Mouse (Mus musculus) gastrocnemius, adult 2 months (tissue): ENCODE measurements at regions not wholly inside any gene's neighbourhood (a gene's known extent, or its start where the extent isn't known, plus 50 kb on each side); places are given as distances from the start of the nearest gene placed in this dataset.

Experiments used
- DNase-seq: peaks from one replicate; pipeline ENCODE4 v3.0.0; 2022
- H3K27ac ChIP-seq: fragments of 200-600 bp; 2 replicates; pipeline ENCODE4 v1.8.1; 2022; ENCODE audit warnings: mild to moderate bottlenecking
- H3K4me3 ChIP-seq: fragments of 200-600 bp; 2 replicates; pipeline ENCODE4 v1.8.1; 2022; ENCODE audit warnings: mild to moderate bottlenecking, moderate library complexity
- CTCF ChIP-seq: fragments of 200-600 bp; IDR thresholded peaks from 2 replicates; pipeline ENCODE4 v1.8.1; 2022; ENCODE audit warnings: antibody characterized with exemption, mild to moderate bottlenecking, moderate library complexity
- intact Hi-C: fragments of 180-260 bp; cut with DNase I; formaldehyde crosslinking; loops from one replicate; pipeline ENCODE4 v1.15.1; 2025

DNA sequence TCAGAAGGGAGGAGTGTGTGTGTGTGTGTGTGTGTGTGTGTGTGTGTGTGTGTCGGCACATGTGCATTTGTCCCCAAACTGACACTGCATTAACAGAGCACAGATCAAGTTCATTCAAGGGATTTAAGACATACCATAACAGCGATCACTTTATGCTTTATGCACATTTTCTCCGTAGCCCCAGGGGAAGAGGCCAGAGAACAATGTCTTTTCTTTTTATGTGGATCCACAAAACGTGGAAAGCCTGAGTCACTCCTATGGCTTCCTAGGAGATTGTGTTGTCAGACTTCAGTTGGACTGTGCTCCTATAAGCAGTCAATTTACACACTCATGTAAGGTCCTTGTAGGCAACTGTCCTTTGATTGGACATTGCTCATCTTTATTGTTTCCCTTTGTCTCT is 289.4 kb upstream of the Slc35b3 start:
- Histone ChIP-seq H3K27ac (no peak overlapping the region), H3K4me3 (no peak overlapping the region)
- DNase-seq: no peak
- no peak for TF ChIP-seq CTCF
- intact Hi-C loops: no loop called here

GRCm38 (mm10) chr13:39226829-39227228 is 266.2 kb upstream of the Slc35b3 start:
- intact Hi-C loops: no loop called here
- Histone ChIP-seq H3K27ac (no peak overlapping the region), H3K4me3 (no peak overlapping the region)
- no peak for TF ChIP-seq CTCF
- no peak for DNase-seq

GRCm38 (mm10) chr13:39225651-39226050 is 265.0 kb upstream of the Slc35b3 start:
- no peak for DNase-seq
- no peak overlapping the region for H3K27ac ChIP-seq
- intact Hi-C loops: no loop called here
- H3K4me3 ChIP-seq: no peak overlapping the region
- no peak for TF ChIP-seq CTCF

GRCm38 (mm10) chr13:39211076-39211475 is 250.4 kb upstream of the Slc35b3 start:
- Histone ChIP-seq H3K27ac (no peak overlapping the region), H3K4me3 (no peak overlapping the region)
- intact Hi-C loops: no loop called here
- no peak for TF ChIP-seq CTCF
- DNase-seq: no peak

GRCm38 (mm10) chr13:39183715-39184179 is 223.1 kb upstream of the Slc35b3 start:
- no peak for DNase-seq
- H3K4me3 ChIP-seq: no peak overlapping the region
- peak; percentile 18; the same call in 1 of the 2 replicates for TF ChIP-seq CTCF
- intact Hi-C loops: no loop called here
- no peak overlapping the region for H3K27ac ChIP-seq

DNA sequence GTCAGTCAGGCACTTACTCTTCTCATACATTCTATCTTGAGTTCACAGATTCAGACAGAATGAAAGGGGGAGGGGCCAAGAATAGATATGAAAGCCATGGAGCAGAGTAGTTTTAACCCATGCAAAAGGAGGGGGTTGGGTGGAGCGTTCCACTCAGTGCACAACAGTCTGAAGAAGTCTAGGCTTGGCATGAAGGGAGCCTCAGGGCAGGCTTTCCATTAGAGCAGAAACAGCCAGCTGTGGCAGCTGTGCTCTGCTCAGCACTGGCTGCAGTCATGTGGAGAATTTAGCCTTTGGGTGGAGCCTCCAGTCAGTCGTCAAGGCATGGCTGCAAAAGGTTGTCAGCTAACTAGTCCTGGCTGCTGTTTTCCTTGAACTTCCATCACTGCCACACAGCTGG is 201.3 kb upstream of the Slc35b3 start:
- Histone ChIP-seq H3K4me3 (no peak overlapping the region), H3K27ac (no peak overlapping the region)
- DNase-seq: no peak
- no peak for TF ChIP-seq CTCF
- intact Hi-C loops: no loop called here

DNA sequence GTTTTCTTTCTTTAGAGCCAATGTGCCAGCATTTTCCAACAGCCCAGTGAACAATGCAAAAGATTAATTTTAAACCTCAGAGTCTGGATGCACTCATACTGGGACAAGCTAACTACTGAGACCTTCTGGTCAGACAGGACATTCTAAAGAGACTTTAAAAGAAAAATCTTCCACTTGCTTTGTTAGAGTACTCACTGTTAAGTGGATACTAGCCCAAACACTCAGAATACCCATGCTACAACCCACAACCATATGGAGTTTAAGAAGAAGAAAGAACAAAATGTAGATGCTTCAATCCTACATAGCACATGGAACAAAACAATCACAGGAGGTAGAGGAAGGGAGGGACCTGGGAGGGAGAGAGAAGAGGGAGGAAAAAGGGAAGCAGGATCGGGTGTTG is 167.3 kb upstream of the Slc35b3 start:
- DNase-seq: no peak
- H3K27ac ChIP-seq: no peak overlapping the region
- H3K4me3 ChIP-seq: no peak overlapping the region
- intact Hi-C loops: no loop called here
- TF ChIP-seq CTCF: no peak

GRCm38 (mm10) chr13:39092058-39092457 is 131.4 kb upstream of the Slc35b3 start:
- H3K27ac ChIP-seq: no peak overlapping the region
- intact Hi-C loops: no loop called here
- no peak for TF ChIP-seq CTCF
- no peak for DNase-seq
- no peak overlapping the region for H3K4me3 ChIP-seq

- intact Hi-C loops: no loop called here
- H3K27ac ChIP-seq: no peak overlapping the region
Observed at GRCm38 (mm10) chr13:39084544-39084943, 123.9 kb upstream of the Slc35b3 start.

DNA sequence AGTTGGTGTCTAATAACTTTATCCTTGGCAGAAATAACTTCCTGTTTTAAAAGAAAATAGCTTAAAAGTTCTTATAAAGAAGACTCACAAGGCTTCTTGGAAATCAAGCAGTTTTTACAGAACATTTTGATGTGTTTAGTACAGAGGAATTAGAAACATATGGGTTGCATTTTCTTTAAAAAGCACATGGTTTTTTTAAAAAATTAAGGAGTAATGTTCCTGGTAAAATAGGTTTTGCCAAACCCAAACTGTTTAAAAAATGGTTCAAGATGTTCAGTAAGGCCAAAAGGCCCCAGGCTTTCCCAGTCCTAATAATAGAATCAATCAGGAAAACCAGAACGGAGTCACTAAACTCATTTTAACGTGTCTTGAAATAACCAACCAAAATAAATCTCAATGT is 113.5 kb upstream of the Slc35b3 start:
- Histone ChIP-seq H3K27ac (no peak overlapping the region), H3K4me3 (no peak overlapping the region)
- TF ChIP-seq CTCF: no peak
- DNase-seq: no peak
- intact Hi-C loops: no loop called here

More at GRCm38 (mm10) chr13:39084544-39084943, 123.9 kb upstream of the Slc35b3 start:
- no peak overlapping the region for H3K4me3 ChIP-seq
- TF ChIP-seq CTCF: no peak
- no peak for DNase-seq

GRCm38 (mm10) chr13:39032263-39032662 is 71.6 kb upstream of the Slc35b3 start:
- no peak for DNase-seq
- no peak for TF ChIP-seq CTCF
- intact Hi-C loops: no loop called here
- no peak overlapping the region for H3K4me3 ChIP-seq
- H3K27ac ChIP-seq: no peak overlapping the region

DNA sequence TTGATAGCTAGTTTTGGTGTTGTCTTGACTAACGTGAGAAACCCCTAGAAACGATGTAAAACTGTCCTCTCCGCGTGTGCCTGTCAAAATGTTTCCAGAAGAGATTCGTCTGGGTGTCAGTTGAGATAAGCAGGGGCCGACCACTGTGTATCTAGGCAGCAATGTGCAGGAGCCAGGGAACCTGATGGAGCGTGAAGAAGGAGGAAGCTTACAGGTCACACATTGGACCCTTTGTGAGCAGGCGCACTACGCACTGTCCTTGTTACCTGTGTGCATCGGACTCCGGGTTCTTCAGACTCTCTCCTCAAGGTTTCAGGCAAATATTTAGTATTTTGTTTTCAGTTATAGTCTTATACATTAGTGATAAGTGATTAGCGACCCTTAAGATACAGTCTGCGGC is 59.5 kb upstream of the Slc35b3 start:
- intact Hi-C loops: no loop called here
- no peak for TF ChIP-seq CTCF
- Histone ChIP-seq H3K27ac (no peak overlapping the region), H3K4me3 (no peak overlapping the region)
- DNase-seq: no peak

DNA sequence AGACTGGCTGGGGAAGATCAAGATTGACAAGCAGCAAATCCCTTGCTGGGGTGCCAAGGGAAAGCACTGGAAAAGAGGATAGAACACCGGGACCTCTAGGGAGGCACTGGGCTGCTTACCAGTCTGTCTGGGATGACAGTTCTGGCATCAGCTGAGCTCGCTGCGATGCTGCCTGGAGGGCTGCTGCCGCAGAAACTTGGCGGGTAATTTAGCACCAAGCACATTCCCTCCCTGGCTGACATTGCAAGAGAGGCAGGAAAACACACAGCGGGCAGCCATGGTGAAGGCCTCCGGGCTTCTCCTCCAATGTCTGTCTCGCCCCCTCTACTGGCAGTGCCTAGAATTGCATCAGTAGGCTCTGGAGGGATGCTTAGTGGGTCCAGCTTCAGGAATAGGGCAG is 51.0 kb upstream of the Slc35b3 start:
- intact Hi-C loops: loop anchor here (2.0 kb wide), 1 partner anchor 157 kb away; no protein-coding TSS in a partner anchor
- TF ChIP-seq CTCF: peak; percentile 95
- DNase-seq: peak; percentile 78
- H3K27ac ChIP-seq: no peak overlapping the region
- H3K4me3 ChIP-seq: 0 out of 2 replicates have a peak overlapping the region, but pooled peaks have one; percentile 10
